Mouse (Mus musculus): Measurements from ENCODE around the gene Ctcfl. TPM values are rescaled to one million over a fixed set of nuclear protein-coding genes. Genes with fewer than 3 reads are reported as not detected.

Gene Ctcfl
- total and polyA plus RNA-seq, 2 experiments from 2014 or later = 0.06 TPM; not detected in 1

DNA sequence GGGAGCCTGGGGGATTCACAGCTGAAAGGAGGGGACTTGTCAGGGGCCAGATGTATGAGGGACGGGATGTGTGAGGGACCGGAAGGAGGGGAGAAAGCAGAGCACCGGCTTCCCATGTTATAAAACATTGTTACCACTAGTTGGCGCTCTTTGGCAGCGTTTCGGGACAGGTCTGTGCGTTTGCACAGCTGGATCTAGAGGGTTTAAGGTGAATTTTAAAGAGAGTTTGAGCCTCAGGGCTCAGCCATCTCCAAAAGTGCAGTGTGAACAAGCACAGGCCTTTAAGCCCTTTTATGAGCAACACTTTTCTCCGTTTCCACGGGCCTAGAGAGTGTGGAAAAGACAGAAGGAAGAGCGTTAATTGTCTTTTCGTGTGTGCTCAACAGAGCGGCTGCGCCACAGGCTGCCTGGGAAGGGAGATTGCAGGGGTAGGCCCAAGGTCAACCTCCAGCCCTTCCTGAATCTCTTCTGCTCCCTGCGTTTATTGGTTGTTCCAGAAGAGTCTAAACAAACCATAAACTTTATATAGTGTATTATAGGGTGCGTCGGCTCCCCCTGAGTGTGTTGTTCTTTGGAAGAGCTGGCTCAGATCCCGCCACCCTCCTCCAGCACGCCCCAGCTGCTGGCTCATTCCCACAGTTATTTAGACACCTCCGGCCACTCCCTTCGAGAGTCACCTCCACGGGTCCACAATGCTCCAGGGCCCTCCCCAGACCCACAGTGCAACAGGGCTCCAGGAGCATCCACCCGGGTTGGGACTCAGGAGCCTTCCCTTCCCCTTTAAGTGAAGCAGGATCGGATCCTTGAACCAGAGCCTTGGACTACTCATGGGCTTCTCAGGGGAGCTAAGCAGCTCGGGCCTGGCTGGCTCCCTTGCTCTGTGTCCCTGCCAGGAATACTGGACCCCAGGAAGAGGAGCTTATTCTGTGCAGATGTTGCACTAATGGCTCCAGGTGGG lies 40.3 kb upstream of the Ctcfl start:
- Histone ChIP-seq H3K4me1 (ENCODE audit: insufficient read depth) (no peaks in the 10 kb centered on the region), H3K27me3 (ENCODE audit: insufficient read depth, low read length) (no peaks in the 10 kb centered on the region), H3K36me3 (ENCODE audit: insufficient read depth) (no peaks in the 10 kb centered on the region), H3K9me3 (ENCODE audit: low read length) (no peaks in the 10 kb centered on the region), H3K4me3 (ENCODE audit: low read depth, low read length) (no peak overlapping the region), H3K27ac (ENCODE audit: low read depth, low read length) (no peak overlapping the region), H3K9ac (no peak overlapping the region), H3K4me2 (ENCODE audit: low read depth) (no peak overlapping the region)
- ATAC-seq (peak; percentile 86), DNase-seq (peak; percentile 70)
- TF ChIP-seq CTCF (IDR thresholded peaks at IDR 0.05; ENCODE audit: low read depth) = peak; percentile 84
- 55% methylated on average over 24 of the region's 24 CpGs for WGBS

DNA sequence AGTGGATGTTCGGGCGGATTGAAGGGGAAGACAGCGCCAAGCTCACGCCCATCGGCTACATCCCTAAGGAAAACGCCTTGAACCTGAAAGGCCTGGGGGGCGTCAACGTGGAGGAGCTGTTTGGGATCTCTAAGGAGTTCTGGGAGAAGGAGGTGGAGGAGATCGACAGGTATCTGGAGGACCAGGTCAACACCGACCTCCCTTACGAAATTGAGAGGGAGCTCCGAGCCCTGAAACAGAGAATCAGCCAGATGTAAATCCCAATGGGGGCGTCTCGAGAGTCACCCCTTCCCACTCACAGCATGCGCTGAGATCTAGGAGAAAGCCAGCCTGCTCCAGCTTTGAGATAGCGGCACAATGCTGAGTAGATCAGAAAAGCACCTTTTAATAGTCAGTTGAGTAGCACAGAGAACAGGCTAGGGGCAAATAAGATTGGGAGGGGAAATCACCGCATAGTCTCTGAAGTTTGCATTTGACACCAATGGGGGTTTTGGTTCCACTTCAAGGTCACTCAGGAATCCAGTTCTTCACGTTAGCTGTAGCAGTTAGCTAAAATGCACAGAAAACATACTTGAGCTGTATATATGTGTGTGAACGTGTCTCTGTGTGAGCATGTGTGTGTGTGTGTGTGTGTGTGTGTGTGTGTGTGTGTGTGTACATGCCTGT lies 39.2 kb upstream of the Ctcfl start:
- ATAC-seq = no peak
- H3K4me2 ChIP-seq (ENCODE audit: low read depth) = no peak overlapping the region
- no peak for TF ChIP-seq CTCF (IDR thresholded peaks at IDR 0.05; ENCODE audit: low read depth)
- H3K9me3 ChIP-seq (ENCODE audit: low read length) = no peaks in the 10 kb centered on the region
- H3K9ac ChIP-seq = no peak overlapping the region
- DNase-seq = no peak
- 92% methylated on average over 19 of the region's 19 CpGs for WGBS
- H3K4me3 ChIP-seq (ENCODE audit: low read depth, low read length) = no peak overlapping the region
- H3K27me3 ChIP-seq (ENCODE audit: insufficient read depth, low read length) = no peaks in the 10 kb centered on the region
- no peak overlapping the region for H3K27ac ChIP-seq (ENCODE audit: low read depth, low read length)
- H3K36me3 ChIP-seq (ENCODE audit: insufficient read depth) = no peaks in the 10 kb centered on the region
- H3K4me1 ChIP-seq (ENCODE audit: insufficient read depth) = no peaks in the 10 kb centered on the region

GRCm38 (mm10) chr2:173157871-173158270 lies 38.5 kb upstream of the Ctcfl start:
- DNase-seq (no peak), ATAC-seq (no peak)
- H3K27ac ChIP-seq (ENCODE audit: low read depth, low read length) = no peak overlapping the region
- no peak for TF ChIP-seq CTCF (IDR thresholded peaks at IDR 0.05; ENCODE audit: low read depth)
- no peaks in the 10 kb centered on the region for H3K36me3 ChIP-seq (ENCODE audit: insufficient read depth)
- H3K4me3 ChIP-seq (ENCODE audit: low read depth, low read length) = no peak overlapping the region
- no peaks in the 10 kb centered on the region for H3K27me3 ChIP-seq (ENCODE audit: insufficient read depth, low read length)
- no peak overlapping the region for H3K9ac ChIP-seq
- 92% methylated on average over 4 of the region's 4 CpGs for WGBS
- no peaks in the 10 kb centered on the region for H3K4me1 ChIP-seq (ENCODE audit: insufficient read depth)
- no peak overlapping the region for H3K4me2 ChIP-seq (ENCODE audit: low read depth)
- H3K9me3 ChIP-seq (ENCODE audit: low read length) = no peaks in the 10 kb centered on the region

DNA sequence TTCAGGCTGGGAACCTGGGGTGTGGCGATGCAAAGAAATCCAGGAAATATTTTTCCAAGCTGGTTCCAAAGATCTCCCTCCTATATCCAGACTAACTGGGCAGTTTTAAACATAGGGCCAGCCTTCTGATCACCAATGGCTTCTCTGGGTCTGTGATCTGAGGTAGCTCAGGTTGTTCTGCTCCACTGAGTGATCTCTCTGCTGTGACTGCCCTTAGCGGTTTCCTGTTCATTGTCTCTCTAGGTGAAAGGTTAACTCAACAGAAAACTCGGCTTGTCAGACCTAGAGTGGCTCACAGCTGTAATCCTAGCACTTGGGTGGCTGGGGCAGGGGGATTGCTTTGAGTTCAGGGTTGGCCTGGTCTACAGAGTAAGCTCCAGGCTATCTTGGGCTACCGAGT lies 38.1 kb upstream of the Ctcfl start:
- H3K9me3 ChIP-seq (ENCODE audit: low read length) = no peaks in the 10 kb centered on the region
- no peak for ATAC-seq
- no peaks in the 10 kb centered on the region for H3K27me3 ChIP-seq (ENCODE audit: insufficient read depth, low read length)
- no peak overlapping the region for H3K4me3 ChIP-seq (ENCODE audit: low read depth, low read length)
- WGBS = 68% methylated on average over 4 of the region's 4 CpGs
- no peak overlapping the region for H3K27ac ChIP-seq (ENCODE audit: low read depth, low read length)
- H3K4me1 ChIP-seq (ENCODE audit: insufficient read depth) = no peaks in the 10 kb centered on the region
- no peak for DNase-seq
- H3K4me2 ChIP-seq (ENCODE audit: low read depth) = no peak overlapping the region
- no peak overlapping the region for H3K9ac ChIP-seq
- H3K36me3 ChIP-seq (ENCODE audit: insufficient read depth) = no peaks in the 10 kb centered on the region
- TF ChIP-seq CTCF (IDR thresholded peaks at IDR 0.05; ENCODE audit: low read depth) = no peak

DNA sequence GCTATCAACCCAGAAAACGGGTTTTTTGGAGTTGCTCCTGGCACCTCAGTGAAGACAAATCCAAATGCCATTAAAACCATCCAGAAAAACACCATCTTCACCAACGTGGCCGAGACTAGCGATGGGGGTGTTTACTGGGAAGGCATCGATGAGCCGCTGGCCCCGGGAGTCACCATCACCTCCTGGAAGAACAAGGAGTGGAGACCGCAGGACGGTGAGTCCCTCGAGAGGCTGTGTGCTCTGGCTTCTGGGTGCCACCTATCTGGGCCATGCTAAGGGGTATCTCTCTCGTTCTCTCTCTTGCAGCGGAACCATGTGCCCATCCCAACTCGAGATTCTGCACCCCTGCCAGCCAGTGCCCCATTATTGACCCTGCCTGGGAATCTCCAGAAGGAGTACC lies 37.6 kb upstream of the Ctcfl start:
- ATAC-seq = no peak
- WGBS = 84% methylated on average over 13 of the region's 13 CpGs
- no peaks in the 10 kb centered on the region for H3K4me1 ChIP-seq (ENCODE audit: insufficient read depth)
- no peak overlapping the region for H3K27ac ChIP-seq (ENCODE audit: low read depth, low read length)
- H3K4me3 ChIP-seq (ENCODE audit: low read depth, low read length) = no peak overlapping the region
- no peak overlapping the region for H3K9ac ChIP-seq
- no peak overlapping the region for H3K4me2 ChIP-seq (ENCODE audit: low read depth)
- DNase-seq = no peak
- TF ChIP-seq CTCF (IDR thresholded peaks at IDR 0.05; ENCODE audit: low read depth) = no peak
- H3K27me3 ChIP-seq (ENCODE audit: insufficient read depth, low read length) = no peaks in the 10 kb centered on the region
- no peaks in the 10 kb centered on the region for H3K36me3 ChIP-seq (ENCODE audit: insufficient read depth)
- H3K9me3 ChIP-seq (ENCODE audit: low read length) = no peaks in the 10 kb centered on the region

GRCm38 (mm10) chr2:173155907-173156306 lies 36.6 kb upstream of the Ctcfl start:
- TF ChIP-seq CTCF (IDR thresholded peaks at IDR 0.05; ENCODE audit: low read depth) = no peak
- Histone ChIP-seq H3K27me3 (ENCODE audit: insufficient read depth, low read length) (no peaks in the 10 kb centered on the region), H3K4me2 (ENCODE audit: low read depth) (no peak overlapping the region), H3K4me3 (ENCODE audit: low read depth, low read length) (no peak overlapping the region), H3K36me3 (ENCODE audit: insufficient read depth) (no peaks in the 10 kb centered on the region), H3K4me1 (ENCODE audit: insufficient read depth) (no peaks in the 10 kb centered on the region), H3K27ac (ENCODE audit: low read depth, low read length) (no peak overlapping the region), H3K9ac (no peak overlapping the region), H3K9me3 (ENCODE audit: low read length) (no peaks in the 10 kb centered on the region)
- DNase-seq (no peak), ATAC-seq (no peak)
- 93% methylated on average over 10 of the region's 10 CpGs for WGBS

DNA sequence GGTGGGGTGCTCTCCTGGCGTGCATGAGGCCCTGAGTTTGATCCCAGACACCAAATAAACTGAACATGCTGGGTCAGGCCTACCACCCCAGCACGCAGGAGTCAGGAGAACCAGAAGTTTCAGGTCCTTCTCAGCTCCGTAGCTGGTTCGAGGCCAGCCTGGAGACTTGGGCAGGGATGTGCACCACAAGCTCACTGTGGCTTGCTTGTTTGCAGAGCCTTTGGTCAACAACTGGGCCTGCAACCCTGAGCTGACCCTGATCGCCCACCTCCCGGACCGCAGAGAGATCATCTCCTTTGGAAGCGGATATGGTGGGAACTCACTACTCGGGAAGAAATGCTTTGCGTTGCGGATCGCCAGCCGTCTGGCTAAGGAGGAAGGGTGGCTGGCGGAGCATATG lies 35.6 kb upstream of the Ctcfl start:
- TF ChIP-seq CTCF (IDR thresholded peaks at IDR 0.05; ENCODE audit: low read depth) = no peak
- Histone ChIP-seq H3K4me1 (ENCODE audit: insufficient read depth) (no peaks in the 10 kb centered on the region), H3K9me3 (ENCODE audit: low read length) (no peaks in the 10 kb centered on the region), H3K27me3 (ENCODE audit: insufficient read depth, low read length) (no peaks in the 10 kb centered on the region), H3K27ac (ENCODE audit: low read depth, low read length) (no peak overlapping the region), H3K4me3 (ENCODE audit: low read depth, low read length) (no peak overlapping the region), H3K9ac (no peak overlapping the region), H3K4me2 (ENCODE audit: low read depth) (no peak overlapping the region), H3K36me3 (ENCODE audit: insufficient read depth) (no peaks in the 10 kb centered on the region)
- ATAC-seq (no peak), DNase-seq (no peak)
- 89% methylated on average over 14 of the region's 14 CpGs for WGBS

All from forebrain, postnatal 0 days (tissue).